Mouse (Mus musculus) lung, postnatal 0 days (tissue): ENCODE measurements at regions not wholly inside any gene's neighbourhood (a gene's known extent, or its start where the extent isn't known, plus 50 kb on each side); places are given as distances from the start of the nearest gene placed in this dataset.

Experiments used
- CTCF ChIP-seq: IDR thresholded peaks from 2 replicates; pipeline ENCODE4 v1.5.1; 2016; ENCODE audit warnings: antibody characterized with exemption, mild to moderate bottlenecking
- EP300 ChIP-seq: IDR thresholded peaks from 2 replicates; pipeline ENCODE4 v1.6.1; 2016; ENCODE audit warnings: antibody characterized with exemption, mild to moderate bottlenecking, control low read depth

- TF ChIP-seq CTCF (no peak), EP300 (peak; percentile 43; the same call in 1 of the 2 replicates)
These were observed 551.2 kb upstream of the Adam34 start for GRCm38 (mm10) chr8:44261039-44261438.
